Mouse (Mus musculus): ENCODE data around the gene Gm38119.
"Not testable (repeated sequence)": the region's sequence is repeated elsewhere in the genome, so short reads cannot be mapped to it uniquely, and the experiment has no call there.

Gene Gm38119

DNA sequence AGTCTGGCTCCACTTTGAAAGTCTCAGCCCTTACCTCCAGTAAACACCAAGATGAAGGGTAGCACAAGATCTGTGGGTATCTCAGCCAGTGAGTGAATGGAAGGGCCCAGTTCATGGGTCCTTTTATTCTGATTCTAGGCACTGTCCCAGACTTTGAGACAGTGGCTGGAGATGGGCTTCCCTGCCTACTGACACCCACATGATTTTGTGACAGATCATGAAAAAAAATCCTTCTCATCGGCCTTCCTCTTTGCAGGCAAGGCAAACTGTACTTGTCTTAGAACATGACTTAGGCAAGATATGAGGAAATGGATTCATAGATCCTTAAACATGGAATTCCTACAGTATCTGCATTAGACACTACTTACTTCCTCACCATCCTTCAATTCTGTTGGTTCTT, at the start of gene Gm38119:
Gm38119 (minus strand) TSS at position 101 of the 400 bp plus-strand sequence.
- DNase-seq, result no peak

DNA sequence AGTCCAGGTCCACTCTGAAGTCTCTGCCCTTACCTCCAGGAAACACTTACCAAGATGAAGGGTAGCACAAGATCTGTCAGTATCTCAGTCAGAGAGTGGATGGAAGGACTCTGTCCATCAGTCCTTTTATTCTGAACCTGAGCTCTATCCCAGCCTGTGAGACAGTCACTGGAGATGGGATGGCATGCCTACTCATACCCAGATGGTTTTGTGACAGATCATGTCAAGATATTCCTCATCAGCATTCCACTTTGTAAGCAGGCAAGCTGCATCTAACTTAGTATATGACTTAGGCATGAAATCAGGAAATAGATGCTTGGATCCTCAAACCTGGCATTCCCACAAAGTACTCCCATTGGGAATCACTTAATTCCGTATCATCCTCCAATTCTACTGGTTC, 39.9 kb upstream of the Gm38119 start, which contains the start of gene Lce1i:
Lce1i (minus strand) TSS at position 101 of the 400 bp plus-strand sequence.
- no peak for DNase-seq

DNA sequence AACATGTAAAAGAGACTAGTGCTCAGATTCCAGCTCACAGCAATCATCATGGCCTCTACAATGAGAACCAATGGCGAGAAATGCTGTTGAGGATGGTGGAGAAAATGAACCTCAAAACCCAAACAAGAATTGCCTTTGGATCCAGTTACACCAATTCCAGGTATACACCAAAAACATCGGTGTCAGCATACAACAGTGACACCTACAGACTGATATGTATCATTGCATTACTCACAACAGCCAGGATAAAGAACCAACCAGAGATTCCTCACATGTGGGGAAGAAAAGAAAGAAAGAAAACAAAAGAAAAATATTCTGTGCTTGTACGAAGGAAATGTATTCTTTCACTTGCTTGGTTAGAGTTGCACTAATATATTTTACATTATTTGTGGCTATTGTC, 32.7 kb upstream of the Gm38119 start:
- DNase-seq, result peak; percentile 5

DNA sequence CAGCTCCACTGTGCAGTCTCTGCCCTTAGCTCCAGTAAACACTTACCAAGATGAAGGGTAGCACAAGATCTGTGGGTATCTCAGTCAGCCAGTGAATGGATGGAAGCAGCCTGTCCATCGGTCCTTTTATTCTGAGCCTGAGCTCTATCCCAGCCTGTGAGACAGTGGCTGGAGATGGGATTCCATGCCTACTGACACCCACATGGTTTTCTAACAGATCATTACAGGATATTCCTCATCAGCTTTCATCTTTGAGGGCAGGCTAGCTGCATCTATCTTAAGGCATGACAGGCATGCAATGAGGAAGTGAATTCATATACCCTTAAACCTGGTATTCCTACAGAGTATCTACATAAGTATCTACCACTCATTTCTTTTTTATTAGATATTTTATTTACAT, 26.1 kb upstream of the Gm38119 start, which contains the start of gene Lce1h:
Lce1h (minus strand) TSS at position 101 of the 400 bp plus-strand sequence.
- no peak for DNase-seq

DNA sequence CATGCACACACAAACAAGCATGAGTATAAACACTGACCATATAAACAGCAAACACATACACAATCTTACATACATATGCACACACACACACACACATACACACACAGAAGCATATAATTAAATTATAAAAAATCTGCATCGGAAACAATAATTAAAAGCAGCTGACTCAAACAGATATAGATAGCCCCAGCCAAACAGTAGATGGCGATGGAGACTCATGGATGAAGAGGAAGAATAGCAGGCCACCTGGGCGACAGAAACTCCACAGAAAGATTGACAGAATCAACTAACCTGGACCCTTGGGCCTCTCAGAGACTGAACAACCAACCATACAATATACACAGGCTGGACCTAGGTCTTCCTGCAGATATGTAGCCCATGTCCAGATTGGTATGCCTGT, 14.3 kb upstream of the Gm38119 start:
- peak; percentile 5 for DNase-seq

DNA sequence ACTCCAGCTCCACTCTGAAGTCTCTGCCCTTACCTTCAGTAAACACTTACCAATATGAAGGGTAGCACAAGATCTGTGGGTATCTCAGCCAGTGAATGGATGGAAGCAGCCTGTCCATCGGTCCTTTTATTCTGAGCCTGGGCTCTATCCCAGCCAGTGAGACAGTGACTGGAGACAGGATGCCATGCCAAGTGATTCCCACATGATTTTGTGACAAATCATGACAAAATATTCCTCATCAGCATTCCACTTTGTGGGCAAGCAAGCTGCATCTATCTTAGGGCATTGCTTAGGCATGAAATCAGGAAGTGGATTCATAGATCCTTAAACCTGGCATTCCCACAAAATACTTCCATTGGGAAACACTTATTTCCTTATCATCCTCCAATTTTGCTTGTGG, 13.3 kb upstream of the Gm38119 start, which contains the start of gene Lce1g:
Lce1g (minus strand) TSS at position 101 of the 400 bp plus-strand sequence.
- DNase-seq, result no peak

DNA sequence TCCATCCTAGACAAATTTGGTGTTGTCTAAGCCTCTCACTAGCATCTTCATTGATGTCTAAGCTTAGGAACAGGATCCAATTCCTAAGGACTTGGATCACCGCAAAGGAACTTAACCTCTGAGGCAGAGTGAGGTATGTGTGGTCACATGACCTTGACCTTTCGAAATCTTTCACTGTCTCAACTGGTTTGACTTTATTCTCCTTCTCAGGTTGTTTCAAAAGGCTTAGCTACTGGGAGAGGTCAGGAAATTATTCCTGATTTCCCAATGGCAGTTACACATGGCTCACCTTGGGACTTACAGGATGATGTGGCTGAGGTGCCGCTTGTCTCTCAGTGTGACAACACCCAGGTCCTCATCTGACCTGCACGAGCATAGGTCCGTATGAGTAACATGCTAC, 16.3 kb downstream of the Gm38119 start:
- DNase-seq, result no peak

DNA sequence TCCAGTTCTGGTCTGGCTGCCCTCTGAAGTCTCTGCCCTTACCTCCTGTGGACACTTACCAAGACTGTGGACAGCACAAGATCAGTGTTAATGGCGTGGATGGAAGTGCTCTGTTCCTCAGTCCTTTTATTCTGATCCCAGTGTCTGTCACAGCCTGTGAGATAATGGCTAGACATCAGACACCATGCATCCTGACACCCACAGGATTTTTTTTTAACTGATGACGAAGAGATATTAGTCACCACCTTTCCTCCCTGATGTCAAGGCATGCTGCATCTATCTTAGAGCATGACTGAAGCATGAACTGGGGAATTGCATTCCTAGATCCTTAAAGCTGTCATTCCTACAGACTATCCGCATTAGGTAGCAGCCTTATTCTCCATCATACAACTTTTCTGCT, 18.6 kb downstream of the Gm38119 start, which contains the start of gene Lce1f:
Lce1f (minus strand) TSS at position 101 of the 400 bp plus-strand sequence.
- DNase-seq, result no peak

DNA sequence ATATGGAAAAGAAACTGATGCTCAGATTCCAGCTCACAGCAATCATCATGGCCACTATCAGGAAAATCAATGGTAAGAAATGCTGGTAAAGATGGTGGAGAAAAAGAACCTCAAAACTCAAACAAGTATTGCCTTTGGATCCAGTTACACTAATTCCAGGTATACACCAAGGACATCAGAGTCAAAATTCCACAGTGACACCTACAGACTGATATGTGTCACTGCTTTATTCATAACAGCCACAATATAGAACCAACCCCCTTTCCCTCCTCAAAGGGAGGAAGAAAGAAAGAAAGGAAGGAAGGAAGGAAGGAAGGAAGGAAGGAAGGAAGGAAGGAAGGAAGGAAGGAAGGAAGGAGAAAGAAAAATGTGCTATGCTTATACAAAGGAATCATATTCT, 23.8 kb downstream of the Gm38119 start:
- DNase-seq, result no peak

DNA sequence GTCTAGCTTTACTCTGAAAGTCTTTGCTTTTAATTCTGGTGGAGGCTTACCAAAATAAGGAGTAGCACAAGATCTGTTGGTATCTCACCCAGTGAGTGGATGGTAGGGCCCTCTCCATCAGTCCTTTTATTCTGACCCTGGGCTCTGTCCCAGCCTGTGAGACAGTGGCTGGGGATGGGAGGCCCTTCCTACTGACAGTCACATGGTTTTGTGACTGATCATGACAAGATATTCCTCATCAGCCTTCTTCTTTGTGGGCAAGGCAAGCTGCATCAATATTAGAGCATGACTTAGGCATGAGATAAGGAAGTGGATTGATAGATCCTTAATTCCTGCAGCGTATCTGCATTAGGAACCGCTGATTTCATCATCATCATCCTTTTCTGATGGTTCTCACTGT, 29.9 kb downstream of the Gm38119 start, which contains the start of gene Lce1e:
Lce1e (minus strand) TSS at position 101 of the 400 bp plus-strand sequence.
- DNase-seq, result no peak

DNA sequence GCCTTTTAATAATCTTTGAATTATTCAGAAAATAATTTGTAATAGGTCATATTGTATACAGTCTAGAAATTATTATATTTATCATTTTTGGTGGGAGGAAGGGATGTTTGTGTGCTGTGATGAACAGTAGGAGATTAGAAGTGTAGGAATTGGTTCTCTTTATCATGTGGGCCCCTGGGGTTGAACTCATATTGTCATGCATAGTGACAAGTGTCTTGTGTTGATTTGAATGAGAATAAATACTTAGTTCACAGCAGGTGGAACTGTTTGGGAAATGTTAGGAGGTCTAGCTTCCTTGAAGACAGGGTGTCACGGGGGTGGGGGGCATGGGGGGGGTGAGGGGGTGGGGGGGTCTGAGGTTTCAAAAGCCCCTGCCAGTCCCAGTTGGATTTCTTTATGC, 44.3 kb downstream of the Gm38119 start:
- no peak for DNase-seq

DNA sequence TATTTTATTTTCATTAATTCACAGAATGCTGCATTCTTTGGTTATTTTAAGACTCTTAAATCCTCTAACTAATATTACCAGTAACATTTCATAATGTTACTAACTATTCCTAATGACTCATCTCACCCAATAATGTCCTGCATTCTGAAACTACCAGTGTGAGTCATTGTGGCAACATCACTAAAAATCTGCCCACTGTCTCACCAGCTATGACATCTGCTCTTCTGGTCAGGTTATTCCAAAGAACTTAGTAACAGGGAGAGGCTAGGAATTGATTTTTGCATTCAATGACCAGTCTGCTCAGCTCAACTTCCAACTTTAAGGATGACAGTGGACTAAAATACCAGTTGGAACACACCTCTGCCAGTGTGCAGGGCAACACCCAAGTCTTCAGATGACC, 47.2 kb downstream of the Gm38119 start:
- no peak for DNase-seq

DNA sequence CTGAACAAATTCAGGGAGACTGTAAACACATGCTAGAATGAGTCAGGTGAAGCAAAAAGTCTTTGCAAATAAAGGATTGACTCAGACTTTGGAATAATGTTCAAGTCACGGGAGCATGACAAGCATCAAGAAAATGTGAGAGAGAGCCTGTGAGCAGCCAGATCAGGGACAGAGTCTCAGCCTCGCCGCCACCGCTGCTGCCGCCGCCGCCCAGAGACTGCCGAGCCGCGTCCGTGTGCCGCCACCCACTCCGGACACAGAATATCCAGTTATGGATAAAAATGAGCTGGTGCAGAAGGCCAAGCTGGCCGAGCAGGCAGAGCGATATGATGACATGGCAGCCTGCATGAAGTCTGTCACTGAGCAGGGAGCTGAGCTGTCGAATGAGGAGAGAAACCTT, 49.7 kb downstream of the Gm38119 start:
- not testable (repeated sequence) for DNase-seq
